Mouse (Mus musculus) embryonic fibroblast, embryonic 13.5 days (primary cell): Measurements from ENCODE around the gene Specc1l.

Experiments
- CTCF ChIP-seq: IDR thresholded peaks from 2 replicates; pipeline ENCODE4 v1.5.1; 2011; ENCODE audit warnings: mild to moderate bottlenecking, control low read depth, low read length, moderate library complexity, borderline replicate concordance; ENCODE audit not compliant: insufficient read depth
- POLR2A ChIP-seq: IDR thresholded peaks from 2 replicates; pipeline ENCODE4 v1.6.1; 2011; ENCODE audit warnings: low read depth, mild to moderate bottlenecking, control low read depth, low read length, moderate library complexity

DNA sequence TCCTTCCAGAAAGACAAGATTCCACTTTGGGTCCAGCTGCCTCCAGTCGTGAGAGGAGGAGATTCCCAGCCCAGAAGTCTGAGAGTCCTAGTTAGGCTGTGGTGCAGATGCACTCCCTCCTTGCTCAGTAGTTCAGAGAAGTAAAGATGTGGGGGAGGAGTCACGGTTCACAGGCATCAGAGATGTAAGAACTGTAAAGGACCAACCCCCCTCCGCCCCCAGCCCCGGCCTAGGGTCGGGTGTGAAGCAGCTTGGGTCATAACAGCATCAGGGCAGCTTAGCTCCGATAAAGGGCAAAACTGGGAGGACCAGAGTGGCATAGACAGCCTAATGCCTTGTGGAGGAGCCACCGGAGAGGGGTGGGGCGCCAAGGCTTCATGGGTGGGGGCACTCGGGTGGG is 104.6 kb downstream of the Specc1l start:
- TF ChIP-seq CTCF: no peak
- no peak for TF ChIP-seq POLR2A
